Mouse (Mus musculus) ES-E14 (cell line): ENCODE data around the gene Slc1a1. TPM values are rescaled to one million over a fixed set of nuclear protein-coding genes. Genes with fewer than 3 reads are reported as not detected.

Source experiments
- DNase-seq: peaks from one replicate; pipeline ENCODE4 v3.0.0-alpha.2; 2013; ENCODE audit warnings: low read depth, low spot score
- H3K27ac ChIP-seq: 2 replicates; pipeline ENCODE4 v1.5.1; 2012; ENCODE audit warnings: low read depth, mild to moderate bottlenecking, low read length, moderate library complexity, mixed read lengths; ENCODE audit not compliant: poor library complexity, insufficient read depth, severe bottlenecking
- H3K36me3 ChIP-seq: 2 replicates; pipeline ENCODE4 v1.6.1; 2012; ENCODE audit warnings: mild to moderate bottlenecking, low read length, moderate library complexity, mixed read lengths; ENCODE audit not compliant: control insufficient read depth, poor library complexity, insufficient read depth, severe bottlenecking
- H3K4me1 ChIP-seq, 2 experiments: fragments of 150-350 bp in 1 of 2; sonication (generic) in 1 of 2; 2 replicates each; pipeline ENCODE4 v1.6.1; 2012; ENCODE audit warnings: low read length in 2 of 2, mild to moderate bottlenecking in 1 of 2, mixed read lengths in 1 of 2; ENCODE audit not compliant: control insufficient read depth in 2 of 2, insufficient read depth in 2 of 2, poor library complexity in 1 of 2
- H3K4me3 ChIP-seq, 2 experiments: fragments of 150-350 bp in 1 of 2; sonication (generic) in 1 of 2; 2 replicates each; pipeline ENCODE4 v1.5.1; 2012; ENCODE audit warnings: low read length in 2 of 2, low read depth in 1 of 2, mild to moderate bottlenecking in 1 of 2, mixed read lengths in 1 of 2; ENCODE audit not compliant: insufficient read depth in 1 of 2, poor library complexity in 1 of 2, severe bottlenecking in 1 of 2
- H3K9ac ChIP-seq: 2 replicates; pipeline ENCODE4 v1.6.1; 2012; ENCODE audit warnings: low read depth, mild to moderate bottlenecking, low read length, mixed read lengths; ENCODE audit not compliant: poor library complexity, insufficient read depth, severe bottlenecking
- H3K9me3 ChIP-seq: fragments of 150-350 bp; sonication (generic); 2 replicates; pipeline ENCODE4 v1.6.1; 2012; ENCODE audit warnings: low read depth, mild to moderate bottlenecking, low read length; ENCODE audit not compliant: control insufficient read depth, insufficient read depth
- CHD2 ChIP-seq: IDR thresholded peaks from 2 replicates; pipeline ENCODE4 v1.6.1; 2014; ENCODE audit warnings: mild to moderate bottlenecking, low read depth, low read length, inconsistent platforms
- HCFC1 ChIP-seq: IDR thresholded peaks from 2 replicates; pipeline ENCODE4 v1.6.1; 2012; ENCODE audit warnings: low read length, inconsistent platforms, borderline replicate concordance; ENCODE audit not compliant: insufficient read depth
- MAFK ChIP-seq: IDR thresholded peaks from 2 replicates; pipeline ENCODE4 v1.6.1; 2014; ENCODE audit warnings: mild to moderate bottlenecking, low read depth, low read length, inconsistent platforms; ENCODE audit not compliant: insufficient read depth
- ZC3H11A ChIP-seq: IDR thresholded peaks from 2 replicates; pipeline ENCODE4 v1.6.1; 2012; ENCODE audit warnings: low read depth, mild to moderate bottlenecking, inconsistent platforms, low read length, borderline replicate concordance
- ZNF384 ChIP-seq: IDR thresholded peaks from 2 replicates; pipeline ENCODE4 v1.6.1; 2012; ENCODE audit warnings: low read depth, low read length, inconsistent platforms
- in situ Hi-C, 2 experiments: fragments of 600-800 bp; cut with MboI; formaldehyde crosslinking; loops; one replicate each; pipeline ENCODE4 v1.15.1; 2025; ENCODE audit warnings: low sequenced_read_pairs in 2 of 2, inconsistent platforms in 1 of 2; ENCODE audit not compliant: unreplicated experiment in 2 of 2
- total RNA-seq: library from RNA; depleted of rRNA; stranded (reverse); fragments of 300-350 nt; gene quantifications from 2 replicates; pipeline ENCODE4 v1.2.3, GENCODE M21; 2012

Gene Slc1a1
- total RNA-seq, 1 experiment, result 5.0 TPM

DNA sequence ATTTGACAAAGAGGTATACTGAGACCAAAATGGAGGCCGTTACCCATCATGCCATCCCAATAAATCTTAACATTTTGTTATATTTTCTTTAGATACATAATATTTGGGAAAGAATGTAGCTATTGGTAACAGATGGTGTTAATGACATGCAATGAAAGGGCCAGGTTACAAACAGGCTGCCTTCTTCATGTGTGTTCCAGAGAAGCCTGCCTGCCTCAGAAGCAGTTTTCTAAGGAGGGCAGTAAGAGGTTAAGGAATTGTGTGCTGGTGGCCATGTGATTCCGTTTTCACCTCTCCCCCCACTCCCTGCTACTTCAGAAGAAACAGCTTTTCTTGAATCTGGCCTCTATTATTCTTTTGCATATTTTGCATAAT lies 27.4 kb upstream of the Slc1a1 start:
- TF ChIP-seq CHD2, result no peak
- H3K9me3 ChIP-seq, result no peaks in the 10 kb centered on the region
- in situ Hi-C loops, result no loop called here
- no peak overlapping the region for H3K9ac ChIP-seq
- no peak for DNase-seq
- no peaks in the 10 kb centered on the region for H3K36me3 ChIP-seq
- no peak overlapping the region for H3K4me3 ChIP-seq
- peaks cover 0 to 6% of the 10 kb centered on the region in 2 experiments; a peak in 1 of 4 replicates for H3K4me1 ChIP-seq
- H3K27ac ChIP-seq, result no peak overlapping the region

DNA sequence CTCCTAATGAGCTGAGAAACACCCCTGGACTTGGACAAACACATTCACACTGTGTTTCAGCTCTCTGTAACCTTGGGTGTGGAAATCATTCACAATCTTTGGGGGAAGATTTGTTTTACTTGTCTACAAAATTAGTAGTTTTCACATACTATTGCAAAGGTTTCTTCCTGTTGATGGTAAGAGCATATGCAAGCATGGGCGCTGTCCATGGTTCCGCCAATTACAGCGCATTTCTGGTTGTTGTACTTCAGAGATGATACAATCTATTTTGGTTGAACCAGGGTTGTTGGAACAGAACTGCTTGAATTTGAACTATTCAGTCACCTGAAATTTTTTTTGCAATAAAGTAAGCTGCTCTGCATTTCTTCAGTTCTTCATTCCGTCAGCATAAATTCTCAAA lies 16.6 kb upstream of the Slc1a1 start:
- Histone ChIP-seq H3K36me3 (no peaks in the 10 kb centered on the region), H3K9me3 (no peaks in the 10 kb centered on the region), H3K9ac (no peak overlapping the region), H3K4me3 (no peak overlapping the region), H3K4me1 (0 out of 4 replicates have a peak, but pooled peaks cover 0 to 3% of the 10 kb centered on the region in 2 experiments), H3K27ac (no peak overlapping the region)
- in situ Hi-C loops, result no loop called here
- DNase-seq, result peak; percentile 59
- TF ChIP-seq MAFK (no peak), ZC3H11A (no peak), HCFC1 (no peak), ZNF384 (no peak), CHD2 (no peak)

DNA sequence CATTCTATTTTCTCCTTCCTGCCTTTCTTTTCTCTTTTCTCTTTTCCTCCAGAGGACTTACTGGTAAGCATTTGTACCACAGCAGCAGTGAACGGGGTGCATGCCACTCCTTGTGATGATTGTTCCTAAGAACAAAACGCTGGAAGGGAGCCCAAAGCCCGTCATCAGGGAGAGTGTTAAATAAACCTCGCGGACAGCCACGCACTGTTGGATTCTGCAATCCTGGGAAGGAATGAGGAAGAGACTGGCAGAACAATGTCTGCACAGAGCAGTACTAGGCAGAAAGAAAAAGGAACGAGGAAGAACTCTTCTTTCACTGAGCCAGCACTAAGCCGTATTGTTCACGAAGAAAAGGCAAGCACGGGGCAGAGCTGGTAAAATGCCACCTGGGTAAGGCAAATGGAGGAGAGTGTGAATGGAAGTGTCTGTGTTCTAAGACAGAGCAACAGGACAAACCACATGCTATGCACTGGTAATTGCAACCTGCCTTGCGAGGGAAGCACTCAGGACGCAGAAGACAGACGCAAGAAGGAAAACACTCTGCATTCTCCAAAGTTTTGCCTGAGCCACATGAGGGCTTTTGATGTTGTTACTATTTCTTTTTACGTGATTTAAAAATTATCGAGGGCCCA lies 7.0 kb upstream of the Slc1a1 start:
- DNase-seq, result no peak
- no peaks in the 10 kb centered on the region for H3K4me1 ChIP-seq
- no peak overlapping the region for H3K27ac ChIP-seq
- no peak overlapping the region for H3K4me3 ChIP-seq
- in situ Hi-C loops, result no loop called here
- no peak for TF ChIP-seq MAFK
- H3K9ac ChIP-seq, result no peak overlapping the region
- no peaks in the 10 kb centered on the region for H3K9me3 ChIP-seq
- no peaks in the 10 kb centered on the region for H3K36me3 ChIP-seq

DNA sequence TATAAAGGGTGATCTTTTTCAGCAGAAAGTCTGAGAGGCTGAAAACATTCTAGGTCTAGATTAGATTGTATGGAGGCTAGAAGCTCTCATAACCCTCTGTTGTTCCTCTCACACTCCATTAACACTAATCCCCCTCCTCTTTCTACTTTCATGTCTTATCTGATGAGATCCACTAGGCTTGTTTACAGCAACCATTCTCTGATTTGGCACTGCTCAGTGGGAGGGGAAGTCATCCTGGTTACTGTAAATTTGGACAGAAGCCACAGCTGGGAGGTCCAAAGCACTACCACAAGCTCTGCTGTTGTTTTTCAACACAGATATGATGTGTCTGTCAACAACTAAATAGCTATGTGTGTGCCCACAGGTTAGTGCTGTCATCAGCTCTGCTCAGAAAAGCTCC lies 3.5 kb upstream of the Slc1a1 start:
- in situ Hi-C loops, result no loop called here
- Histone ChIP-seq H3K27ac (no peak overlapping the region), H3K4me3 (no peak overlapping the region), H3K36me3 (no peaks in the 10 kb centered on the region), H3K9ac (no peak overlapping the region), H3K4me1 (no peaks in the 10 kb centered on the region), H3K9me3 (no peaks in the 10 kb centered on the region)
- DNase-seq, result no peak
- TF ChIP-seq HCFC1, result no peak

DNA sequence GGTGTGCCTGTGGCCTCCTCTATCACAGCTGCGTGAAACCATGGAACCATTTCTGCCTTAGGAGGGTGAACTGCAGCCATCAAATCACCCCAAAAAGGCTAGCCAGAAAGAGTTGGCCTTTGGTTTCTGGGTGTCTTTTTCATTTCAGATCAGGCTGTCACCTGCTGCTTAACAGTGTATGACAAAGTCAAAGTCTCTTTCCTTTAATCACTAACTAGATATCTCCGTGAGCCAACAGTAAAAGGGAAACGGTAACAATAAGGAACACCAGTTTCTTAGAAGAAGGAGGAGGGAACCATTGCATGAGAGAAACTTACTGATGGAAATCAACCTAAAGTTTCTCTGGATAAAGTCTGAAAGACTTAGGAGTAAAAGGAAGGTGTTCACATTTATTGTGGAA lies 2.2 kb upstream of the Slc1a1 start:
- TF ChIP-seq CHD2, result no peak
- no peak for TF ChIP-seq ZC3H11A
- TF ChIP-seq HCFC1, result no peak
- TF ChIP-seq ZNF384, result no peak
- TF ChIP-seq MAFK, result no peak
- no peak for DNase-seq
- Histone ChIP-seq H3K27ac (no peak overlapping the region), H3K9ac (no peak overlapping the region), H3K4me1 (no peaks in the 10 kb centered on the region), H3K9me3 (no peaks in the 10 kb centered on the region), H3K36me3 (no peaks in the 10 kb centered on the region), H3K4me3 (no peak overlapping the region)
- in situ Hi-C loops, result no loop called here
